Mouse (Mus musculus) forebrain, embryonic 14.5 days (tissue): ENCODE results near the gene Rab3a. TPM values are rescaled to one million over a fixed set of nuclear protein-coding genes. Genes with fewer than 3 reads are reported as not detected.
A peak's percentile ranks its signal among the peaks of the same experiment; 100 is the strongest.

ENCODE experiments used
- ATAC-seq: fragments of 200-750 bp; cut with Nextera tagmentation; 2 replicates; pipeline ENCODE4 v1.8.0; 2017; ENCODE audit warnings: mild to moderate bottlenecking, moderate library complexity
- DNase-seq: peaks from one replicate; pipeline ENCODE4 v3.0.0-alpha.2; 2015; ENCODE audit warnings: low spot score
- H3K27ac ChIP-seq: fragments of 300-500 bp; sonication (generic); 2 replicates; pipeline ENCODE4 v1.5.1; 2014; ENCODE audit warnings: low read depth, mild to moderate bottlenecking, control low read depth, low read length, moderate library complexity
- H3K27me3 ChIP-seq: fragments of 300-500 bp; sonication (generic); replicated peaks from 2 replicates; pipeline ENCODE4 v1.6.1; 2014; ENCODE audit warnings: low read length, control low read depth, mixed read lengths; ENCODE audit not compliant: control insufficient read depth, insufficient read depth
- H3K36me3 ChIP-seq: fragments of 300-500 bp; sonication (generic); 2 replicates; pipeline ENCODE4 v1.6.1; 2014; ENCODE audit warnings: low read length, control low read depth; ENCODE audit not compliant: control insufficient read depth, insufficient read depth
- H3K4me1 ChIP-seq: fragments of 300-500 bp; sonication (generic); 2 replicates; pipeline ENCODE4 v1.6.1; 2014; ENCODE audit warnings: antibody characterized with exemption, low read length, control low read depth; ENCODE audit not compliant: control insufficient read depth, insufficient read depth
- H3K4me2 ChIP-seq: fragments of 300-500 bp; sonication (generic); 2 replicates; pipeline ENCODE4 v1.6.1; 2014; ENCODE audit warnings: mild to moderate bottlenecking, control low read depth, low read length
- H3K4me3 ChIP-seq: fragments of 300-500 bp; sonication (generic); 2 replicates; pipeline ENCODE4 v1.5.1; 2014; ENCODE audit warnings: low read depth, low read length, control low read depth
- H3K9ac ChIP-seq: fragments of 300-500 bp; sonication (generic); 2 replicates; pipeline ENCODE4 v1.6.1; 2014; ENCODE audit warnings: mild to moderate bottlenecking, low read length, control low read depth, moderate library complexity
- H3K9me3 ChIP-seq: fragments of 300-500 bp; sonication (generic); replicated peaks from 2 replicates; pipeline ENCODE4 v1.6.1; 2016; ENCODE audit warnings: low read length, control low read depth, mixed read lengths; ENCODE audit not compliant: control insufficient read depth
- whole genome bisulfite sequencing: fragments of 180-500 bp; shearing (Covaris S2); extraction: QIAGEN DNeasy Blood & Tissue Kit; methylation state at CpG from one replicate; pipeline ENCODE4 v1.1.7; 2014; 5-methylcytosine and 5-hydroxymethylcytosine counted together
- polyA plus RNA-seq: library from polyadenylated mRNA; unstranded; fragments of >200 nt; fragmentation: Nextera tagmentation; extraction: Ambion mirVana; gene quantifications from 2 replicates; pipeline ENCODE4 v1.2.1, GENCODE M21; 2014

Gene Rab3a
- polyA plus RNA-seq, 1 experiment from 2014 or later: 330 TPM

DNA sequence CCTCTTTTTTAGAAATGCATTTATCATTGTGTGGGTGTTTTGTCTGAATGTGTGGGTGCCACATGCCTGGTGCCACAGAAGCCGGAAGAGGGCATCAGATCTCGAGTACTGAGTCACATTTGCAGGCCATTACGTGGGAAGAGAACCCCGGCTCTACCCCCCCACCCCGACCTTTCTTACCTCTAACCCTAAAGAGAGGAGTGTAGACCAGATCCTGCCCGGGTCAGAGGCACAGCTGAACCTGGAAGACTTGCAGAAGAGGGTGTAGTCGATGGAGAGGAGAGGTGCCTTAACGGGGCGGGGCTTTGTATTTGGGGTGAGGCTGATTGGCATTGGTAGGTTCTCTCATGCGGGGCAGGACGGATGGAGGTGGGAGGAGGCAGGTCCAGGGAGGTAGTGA lies 9.7 kb upstream of the Rab3a start:
- H3K9ac ChIP-seq: no peak overlapping the region
- H3K27ac ChIP-seq: no peak overlapping the region
- no peaks in the 10 kb centered on the region for H3K36me3 ChIP-seq
- DNase-seq (no peak), ATAC-seq (no peak)
- WGBS: 59% methylated on average over 11 of the region's 11 CpGs
- H3K4me3 ChIP-seq: no peak overlapping the region
- peaks cover 3% of the 10 kb centered on the region; the same call in 1 of the 2 replicates for H3K4me1 ChIP-seq
- H3K9me3 ChIP-seq: no peaks in the 10 kb centered on the region
- H3K4me2 ChIP-seq: no peak overlapping the region
- H3K27me3 ChIP-seq: peaks cover 49% of the 10 kb centered on the region

- no peak overlapping the region for H3K4me3 ChIP-seq
- ATAC-seq (no peak), DNase-seq (no peak)
- H3K36me3 ChIP-seq: no peaks in the 10 kb centered on the region
- H3K4me2 ChIP-seq: no peak overlapping the region
- H3K4me1 ChIP-seq: peaks cover 3% of the 10 kb centered on the region; the same call in 1 of the 2 replicates
- no peak overlapping the region for H3K9ac ChIP-seq
- no peak overlapping the region for H3K27ac ChIP-seq
- 60% methylated on average over 19 of the region's 19 CpGs for WGBS
- H3K9me3 ChIP-seq: no peaks in the 10 kb centered on the region
- H3K27me3 ChIP-seq: peaks cover 49% of the 10 kb centered on the region
Observed at GRCm38 (mm10) chr8:70745691-70746220, 8.7 kb upstream of the Rab3a start.

- peaks cover 3% of the 10 kb centered on the region; the same call in 1 of the 2 replicates for H3K4me1 ChIP-seq
- no peaks in the 10 kb centered on the region for H3K36me3 ChIP-seq
- H3K9ac ChIP-seq: no peak overlapping the region
- ATAC-seq (no peak), DNase-seq (no peak)
- no peak overlapping the region for H3K4me2 ChIP-seq
- H3K27ac ChIP-seq: no peak overlapping the region
- peaks cover 48% of the 10 kb centered on the region for H3K27me3 ChIP-seq
- 78% methylated on average over 9 of the region's 9 CpGs for WGBS
- H3K9me3 ChIP-seq: no peaks in the 10 kb centered on the region
- H3K4me3 ChIP-seq: no peak overlapping the region
Observed at GRCm38 (mm10) chr8:70746676-70747075, 7.8 kb upstream of the Rab3a start.

GRCm38 (mm10) chr8:70747211-70747890 lies 7.1 kb upstream of the Rab3a start:
- H3K9me3 ChIP-seq: no peaks in the 10 kb centered on the region
- 85% methylated on average over 18 of the region's 18 CpGs for WGBS
- H3K9ac ChIP-seq: no peak overlapping the region

DNA sequence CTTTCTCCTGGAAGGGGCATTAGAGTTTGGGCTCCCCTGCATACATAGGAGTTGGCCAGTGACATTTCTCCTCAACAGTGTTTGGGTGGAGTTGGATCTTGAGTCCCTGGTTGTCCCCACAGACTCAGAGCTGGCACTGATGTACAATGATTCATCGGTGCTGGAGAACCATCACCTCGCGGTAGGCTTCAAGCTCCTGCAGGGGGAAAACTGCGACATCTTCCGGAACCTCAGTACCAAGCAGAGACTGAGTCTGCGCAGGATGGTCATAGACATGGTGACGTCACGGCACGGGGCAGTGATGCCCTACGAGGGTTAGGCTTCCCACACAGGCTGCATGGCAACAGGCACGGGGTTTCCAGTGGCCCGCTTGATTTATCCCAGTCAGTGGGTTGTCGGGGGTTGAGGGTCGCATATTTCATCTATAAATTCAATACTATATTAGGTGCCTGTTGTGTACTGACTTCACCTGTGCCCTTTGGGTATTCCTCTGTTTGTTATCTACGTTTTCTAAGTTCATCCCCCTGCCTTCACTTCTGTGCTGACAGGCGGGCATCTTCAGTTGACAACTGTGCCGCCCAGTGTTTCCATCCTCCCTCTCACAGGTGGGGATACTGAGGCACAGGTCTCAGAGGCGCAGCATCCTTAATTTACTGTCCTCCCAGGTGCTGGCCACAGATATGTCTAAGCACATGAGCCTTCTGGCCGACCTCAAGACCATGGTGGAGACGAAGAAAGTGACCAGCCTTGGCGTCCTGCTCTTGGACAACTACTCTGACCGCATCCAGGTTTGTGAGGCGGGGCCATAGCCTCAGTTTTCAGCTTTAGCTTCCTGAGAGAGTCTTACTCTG lies 6.0 kb upstream of the Rab3a start:
- ATAC-seq (no peak), DNase-seq (no peak)
- WGBS: 89% methylated on average over 23 of the region's 23 CpGs
- H3K36me3 ChIP-seq: no peaks in the 10 kb centered on the region
- peaks cover 30% of the 10 kb centered on the region for H3K27me3 ChIP-seq
- H3K4me1 ChIP-seq: no peaks in the 10 kb centered on the region
- H3K9me3 ChIP-seq: no peaks in the 10 kb centered on the region
- H3K27ac ChIP-seq: no peak overlapping the region
- no peak overlapping the region for H3K4me2 ChIP-seq
- H3K9ac ChIP-seq: no peak overlapping the region
- no peak overlapping the region for H3K4me3 ChIP-seq

More at GRCm38 (mm10) chr8:70747211-70747890, 7.1 kb upstream of the Rab3a start:
- H3K27me3 ChIP-seq: peaks cover 42% of the 10 kb centered on the region
- no peaks in the 10 kb centered on the region for H3K36me3 ChIP-seq
- DNase-seq (no peak), ATAC-seq (no peak)
- no peak overlapping the region for H3K4me3 ChIP-seq
- no peak overlapping the region for H3K4me2 ChIP-seq
- H3K4me1 ChIP-seq: peaks cover 3% of the 10 kb centered on the region; the same call in 1 of the 2 replicates
- H3K27ac ChIP-seq: no peak overlapping the region

GRCm38 (mm10) chr8:70749097-70749674 lies 5.3 kb upstream of the Rab3a start:
- Histone ChIP-seq H3K27ac (no peak overlapping the region), H3K4me3 (no peak overlapping the region), H3K27me3 (peaks cover 23% of the 10 kb centered on the region), H3K9me3 (no peaks in the 10 kb centered on the region), H3K4me2 (no peak overlapping the region), H3K36me3 (no peaks in the 10 kb centered on the region), H3K4me1 (no peaks in the 10 kb centered on the region), H3K9ac (no peak overlapping the region)
- WGBS: 81% methylated on average over 19 of the region's 19 CpGs
- ATAC-seq (no peak), DNase-seq (no peak)

- Histone ChIP-seq H3K27ac (no peak overlapping the region), H3K4me3 (no peak overlapping the region), H3K27me3 (peaks cover 13% of the 10 kb centered on the region), H3K9me3 (no peaks in the 10 kb centered on the region), H3K4me1 (0 out of 2 replicates have a peak, but pooled peaks cover 1% of the 10 kb centered on the region), H3K36me3 (no peaks in the 10 kb centered on the region), H3K9ac (no peak overlapping the region), H3K4me2 (no peak overlapping the region)
- ATAC-seq (no peak), DNase-seq (no peak)
- 88% methylated on average over 13 of the region's 13 CpGs for whole genome bisulfite sequencing
Observed at GRCm38 (mm10) chr8:70750128-70750680, 4.3 kb upstream of the Rab3a start.

DNA sequence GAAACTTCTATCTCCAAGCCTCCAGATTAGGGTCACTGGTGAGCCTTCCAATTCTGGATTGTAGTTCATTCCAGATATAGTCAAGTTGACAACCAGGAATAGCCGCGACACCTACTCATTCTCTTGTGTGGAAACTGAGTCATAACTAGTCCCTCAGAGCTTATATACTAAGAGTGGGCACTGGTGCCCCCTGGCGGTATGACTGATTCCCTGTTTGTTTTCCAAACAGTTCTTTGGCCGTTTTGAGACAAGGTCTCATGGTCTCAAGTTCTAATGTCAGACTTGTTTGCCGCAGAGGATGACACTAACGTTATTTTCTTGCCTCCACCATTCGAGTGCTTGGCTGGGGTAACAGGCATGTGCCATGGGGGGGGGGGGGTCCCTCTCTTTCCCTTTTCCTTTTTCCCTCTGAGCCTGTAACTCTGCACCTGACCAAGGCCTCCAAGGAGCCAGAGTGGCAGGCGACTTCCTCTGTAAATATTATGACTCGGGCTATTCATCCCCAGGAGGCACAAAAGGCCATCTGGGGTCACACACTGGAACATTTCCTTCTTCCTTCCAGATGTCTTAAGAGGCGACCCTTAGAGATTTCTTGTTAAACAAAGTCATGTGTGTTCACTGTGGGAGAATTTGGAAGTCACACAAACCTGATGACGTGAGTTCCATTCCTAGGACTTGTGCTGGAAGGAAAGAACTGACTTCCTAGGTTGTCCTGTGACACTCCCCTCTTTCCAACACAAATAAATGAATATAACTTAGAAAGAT lies 2.3 kb upstream of the Rab3a start:
- Histone ChIP-seq H3K27me3 (peaks cover 1% of the 10 kb centered on the region; the same call in 1 of the 2 replicates), H3K27ac (no peak overlapping the region), H3K9ac (no peak overlapping the region), H3K36me3 (peaks cover 13% of the 10 kb centered on the region), H3K9me3 (no peaks in the 10 kb centered on the region), H3K4me3 (no peak overlapping the region), H3K4me2 (no peak overlapping the region), H3K4me1 (peaks cover 12% of the 10 kb centered on the region; the same call in 1 of the 2 replicates)
- DNase-seq (peak; percentile 77), ATAC-seq (no peak)
- 43% methylated on average over 11 of the region's 11 CpGs for WGBS
